Mouse (Mus musculus) kidney, adult 8-10 months (tissue): ENCODE results near the gene Tas2r105.

ENCODE experiments used
- DNase-seq, 2 experiments: peaks; one replicate each; pipeline ENCODE4 v3.0.0; 2022

Tas2r105 gene

GRCm38 (mm10) chr6:131687395-131687794, at the start of gene Tas2r105:
Gene Tas2r105, minus strand, starts transcription at chr6:131687495.
- no peak for DNase-seq

GRCm38 (mm10) chr6:131712803-131713202, 25.5 kb upstream of the Tas2r105 start:
- peak in 1 of 2 experiments; percentile 3 for DNase-seq

GRCm38 (mm10) chr6:131689963-131690362, 2.7 kb upstream of the Tas2r105 start, which contains the start of gene Tas2r114:
Gene Tas2r114, minus strand, starts transcription at chr6:131690063.
- DNase-seq = no peak

GRCm38 (mm10) chr6:131685644-131686043, 1.7 kb downstream of the Tas2r105 start, which contains the start of gene Tas2r104:
Gene Tas2r104, minus strand, starts transcription at chr6:131685744.
- DNase-seq = no peak

GRCm38 (mm10) chr6:131678786-131679185, 8.5 kb downstream of the Tas2r105 start, which contains the start of gene Tas2r106:
Gene Tas2r106, minus strand, starts transcription at chr6:131678886.
- DNase-seq = no peak

GRCm38 (mm10) chr6:131660049-131660448, 27.2 kb downstream of the Tas2r105 start, which contains the start of gene Tas2r107:
Gene Tas2r107, minus strand, starts transcription at chr6:131660149.
- DNase-seq = no peak
